Mouse (Mus musculus) spleen, adult 2 months (tissue): ENCODE data around the gene Gm48551. TPM values are rescaled to one million over a fixed set of nuclear protein-coding genes. Genes with fewer than 3 reads are reported as not detected.

Experiments used
- DNase-seq, 2 experiments: peaks; one replicate each; pipeline versions ENCODE4 v3.0.0 to v3.0.0-alpha.2; 2012 to 2021; ENCODE audit warnings: low spot score in 2 of 2, low read depth in 1 of 2
- H3K27ac ChIP-seq: fragments of 200-500 bp; 2 replicates; pipeline ENCODE4 v1.5.1; 2012; ENCODE audit warnings: low read length, inconsistent platforms; ENCODE audit not compliant: insufficient read depth
- H3K27me3 ChIP-seq: fragments of 200-500 bp; 2 replicates; pipeline ENCODE4 v1.6.1; 2012; ENCODE audit warnings: mild to moderate bottlenecking, moderate library complexity, low read length, inconsistent platforms; ENCODE audit not compliant: control insufficient read depth, insufficient read depth
- H3K36me3 ChIP-seq: fragments of 200-500 bp; 2 replicates; pipeline ENCODE4 v1.6.1; 2012; ENCODE audit warnings: mild to moderate bottlenecking, low read length, inconsistent platforms; ENCODE audit not compliant: control insufficient read depth, insufficient read depth
- H3K4me1 ChIP-seq: fragments of 200-500 bp; 2 replicates; pipeline ENCODE4 v1.6.1; 2011; ENCODE audit warnings: inconsistent platforms; ENCODE audit not compliant: control insufficient read depth, insufficient read depth, insufficient read length
- H3K4me3 ChIP-seq: fragments of 200-500 bp; 2 replicates; pipeline ENCODE4 v1.5.1; 2011; ENCODE audit warnings: mild to moderate bottlenecking, inconsistent platforms; ENCODE audit not compliant: insufficient read depth, insufficient read length; ENCODE audit errors: extremely low read depth
- CTCF ChIP-seq: fragments of 200-500 bp; IDR thresholded peaks from 2 replicates; pipeline ENCODE4 v1.5.1; 2011; ENCODE audit warnings: mild to moderate bottlenecking, inconsistent platforms; ENCODE audit not compliant: insufficient read depth, insufficient read length, insufficient replicate concordance; ENCODE audit errors: extremely low read depth
- POLR2A ChIP-seq: fragments of 200-500 bp; IDR thresholded peaks from 2 replicates; pipeline ENCODE4 v1.6.1; 2011; ENCODE audit warnings: low read depth, low read length, inconsistent platforms
- WGBS: fragments of 180-500 bp; shearing (Covaris S2); methylation state at CpG from one replicate; pipeline ENCODE4 v1.1.7; 2018; 5-methylcytosine and 5-hydroxymethylcytosine counted together
- polyA plus RNA-seq: library from polyadenylated mRNA; depleted of rRNA; stranded (reverse); fragments of >200 nt; gene quantifications from 2 replicates; pipeline ENCODE4 v1.2.3, GENCODE M21; 2012

Gm48551 gene
- polyA plus RNA-seq, 1 experiment, result 2.3 TPM

DNA sequence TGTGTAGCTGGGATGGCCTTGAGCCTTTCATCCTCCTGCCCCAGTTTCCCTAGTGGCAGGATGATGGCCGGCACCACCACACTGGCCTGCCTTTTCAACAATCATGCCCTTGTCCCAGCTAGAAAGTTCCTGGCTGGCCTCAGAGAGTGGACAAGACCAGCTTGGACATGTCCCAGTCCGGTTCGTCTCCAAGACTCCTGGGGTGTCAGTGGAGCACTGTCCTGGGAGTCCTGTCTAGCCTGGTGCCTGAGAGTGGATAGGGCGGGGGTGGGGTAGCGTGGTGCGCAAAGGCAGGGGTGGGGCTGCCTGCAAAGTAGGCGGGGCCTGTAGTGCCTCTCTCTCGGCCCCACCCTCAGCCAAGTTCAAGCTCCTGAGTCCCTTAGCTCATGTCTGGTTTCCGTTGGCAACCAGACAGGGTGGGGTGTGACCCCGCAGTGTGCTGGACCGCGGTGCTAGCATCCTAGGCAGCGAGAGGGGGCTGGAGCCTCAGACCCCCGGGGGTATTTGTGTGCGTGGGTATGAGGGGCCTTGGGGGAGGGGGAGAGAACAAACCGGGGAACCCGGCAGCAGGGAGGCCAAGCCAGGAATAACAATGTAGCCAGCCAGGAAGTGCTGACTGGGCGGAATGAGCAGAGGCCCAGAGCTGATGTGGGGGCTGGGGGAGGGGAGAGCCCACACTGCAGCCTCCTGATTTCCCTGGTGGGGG, 17.4 kb downstream of the Gm48551 start:
- Histone ChIP-seq H3K4me1 (peaks cover 8% of the 10 kb centered on the region), H3K27me3 (no peaks in the 10 kb centered on the region), H3K27ac (peak overlapping the region; percentile 58; the same call in 1 of the 2 replicates), H3K4me3 (no peak overlapping the region), H3K36me3 (peaks cover 15% of the 10 kb centered on the region)
- DNase-seq, result no peak
- WGBS, result 60% methylated on average over 18 of the region's 18 CpGs
- TF ChIP-seq POLR2A (no peak), CTCF (no peak)

DNA sequence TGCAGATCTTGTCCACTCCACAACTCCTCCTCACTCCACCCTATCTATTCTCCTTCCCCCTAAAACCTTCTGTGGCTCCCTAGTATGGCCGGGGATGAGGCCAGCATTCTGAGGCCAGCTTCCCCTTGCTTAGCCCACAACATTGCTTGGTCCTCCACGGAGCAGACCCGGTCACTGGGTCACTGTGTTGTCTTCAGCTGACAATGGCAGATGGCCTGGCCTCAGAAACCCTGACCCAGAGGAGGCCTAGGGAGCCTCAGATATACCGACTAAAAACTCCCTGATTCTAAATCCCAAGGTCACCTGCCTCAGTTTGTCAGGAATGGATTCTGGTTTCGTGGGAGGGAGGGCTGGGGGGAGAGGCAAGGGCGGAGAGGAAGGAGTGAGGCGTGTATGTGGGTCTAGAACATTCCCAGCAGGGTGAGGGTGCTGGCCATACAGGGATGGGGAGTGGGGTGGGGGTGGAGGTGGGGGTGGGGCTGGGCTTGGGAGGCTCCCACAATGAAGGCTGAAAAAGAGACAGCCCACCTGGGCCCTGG, 18.0 kb downstream of the Gm48551 start:
- Histone ChIP-seq H3K4me3 (no peak overlapping the region), H3K4me1 (peaks cover 11% of the 10 kb centered on the region)

DNA sequence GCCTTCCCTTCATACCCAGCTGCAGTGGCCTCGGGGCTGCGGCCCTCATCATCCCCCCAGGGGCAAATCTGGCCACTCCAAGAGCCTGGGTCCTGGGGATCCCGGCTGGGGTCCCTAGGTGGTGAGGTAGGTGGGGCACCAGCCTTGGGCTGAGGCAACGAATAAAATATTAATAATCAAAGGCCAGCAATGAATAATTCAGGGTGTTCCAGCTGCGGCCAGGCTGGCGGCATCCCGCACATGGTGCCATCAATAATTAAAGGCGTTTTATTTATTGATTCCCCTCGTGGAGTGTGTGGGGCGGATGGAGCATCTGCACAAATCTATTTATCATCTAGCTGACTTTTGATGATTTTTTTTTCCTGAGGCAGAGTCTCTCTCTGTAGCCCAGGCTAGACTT, 19.2 kb downstream of the Gm48551 start:
- Histone ChIP-seq H3K27ac (no peak overlapping the region), H3K4me1 (peaks cover 22% of the 10 kb centered on the region), H3K4me3 (no peak overlapping the region), H3K27me3 (no peaks in the 10 kb centered on the region), H3K36me3 (peaks cover 18% of the 10 kb centered on the region)
- no peak for DNase-seq
- 91% methylated on average over 10 of the region's 10 CpGs for WGBS
- no peak for TF ChIP-seq POLR2A
- no peak for TF ChIP-seq CTCF

More for the DNA sequence above, 18.0 kb downstream of the Gm48551 start:
- Histone ChIP-seq H3K27ac (peak overlapping the region; percentile 29; the same call in 1 of the 2 replicates), H3K27me3 (no peaks in the 10 kb centered on the region), H3K36me3 (peaks cover 18% of the 10 kb centered on the region)
- TF ChIP-seq POLR2A (no peak), CTCF (no peak)
- DNase-seq, result no peak
- 87% methylated on average over 7 of the region's 7 CpGs for WGBS

DNA sequence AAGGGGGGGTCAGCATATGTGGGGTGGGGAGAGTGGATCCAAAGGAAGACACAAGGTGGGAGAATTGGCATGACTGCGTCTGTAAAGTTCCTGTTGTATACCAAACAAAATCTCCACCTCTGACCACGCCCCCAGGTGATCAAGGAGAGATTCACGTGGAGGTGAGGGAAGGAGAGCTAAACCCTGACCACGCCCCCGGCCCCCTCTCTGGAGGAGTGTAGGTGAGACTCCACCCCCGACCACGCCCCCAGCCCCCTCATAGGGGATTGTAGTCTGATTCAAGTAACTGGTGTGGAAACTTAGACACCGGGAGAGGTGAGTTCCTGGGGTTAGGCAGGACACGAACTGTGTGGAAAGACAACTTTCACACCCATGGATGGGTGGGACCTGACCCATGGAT, 19.8 kb downstream of the Gm48551 start:
- no peak for DNase-seq
- Histone ChIP-seq H3K4me1 (peaks cover 27% of the 10 kb centered on the region), H3K27me3 (no peaks in the 10 kb centered on the region), H3K4me3 (no peak overlapping the region), H3K36me3 (peaks cover 18% of the 10 kb centered on the region), H3K27ac (peak overlapping the region; percentile 43)
- TF ChIP-seq POLR2A, result no peak
- TF ChIP-seq CTCF, result no peak
- 72% methylated on average over 9 of the region's 9 CpGs for WGBS

DNA sequence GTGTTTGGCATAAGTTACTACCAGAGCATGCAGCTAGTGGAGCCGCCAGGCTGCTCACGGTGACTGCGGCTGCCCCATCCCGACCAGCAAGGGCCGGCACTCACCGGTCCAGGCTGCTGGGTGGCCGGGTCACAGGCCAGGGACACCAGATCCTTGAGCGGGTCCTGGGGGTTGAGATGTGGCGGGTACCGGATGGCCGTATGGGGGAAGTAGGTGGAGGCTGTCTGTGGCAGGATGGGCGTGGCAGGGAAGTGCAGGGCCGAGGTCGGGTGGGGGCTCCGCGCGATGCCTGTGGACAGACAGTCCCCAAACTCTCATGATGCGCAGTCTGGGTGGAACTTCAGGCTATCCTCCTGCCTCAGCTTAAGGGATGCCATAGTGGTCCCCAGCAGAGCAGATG, 20.5 kb downstream of the Gm48551 start:
- peak in 1 of 2 experiments; percentile 48 for DNase-seq
- Histone ChIP-seq H3K4me3 (no peak overlapping the region; the same call in 1 of the 2 replicates), H3K4me1 (peaks cover 28% of the 10 kb centered on the region), H3K27ac (peak overlapping the region; percentile 43), H3K27me3 (no peaks in the 10 kb centered on the region), H3K36me3 (peaks cover 16% of the 10 kb centered on the region)
- TF ChIP-seq POLR2A (no peak), CTCF (no peak)
- 40% methylated on average over 18 of the region's 18 CpGs for WGBS

DNA sequence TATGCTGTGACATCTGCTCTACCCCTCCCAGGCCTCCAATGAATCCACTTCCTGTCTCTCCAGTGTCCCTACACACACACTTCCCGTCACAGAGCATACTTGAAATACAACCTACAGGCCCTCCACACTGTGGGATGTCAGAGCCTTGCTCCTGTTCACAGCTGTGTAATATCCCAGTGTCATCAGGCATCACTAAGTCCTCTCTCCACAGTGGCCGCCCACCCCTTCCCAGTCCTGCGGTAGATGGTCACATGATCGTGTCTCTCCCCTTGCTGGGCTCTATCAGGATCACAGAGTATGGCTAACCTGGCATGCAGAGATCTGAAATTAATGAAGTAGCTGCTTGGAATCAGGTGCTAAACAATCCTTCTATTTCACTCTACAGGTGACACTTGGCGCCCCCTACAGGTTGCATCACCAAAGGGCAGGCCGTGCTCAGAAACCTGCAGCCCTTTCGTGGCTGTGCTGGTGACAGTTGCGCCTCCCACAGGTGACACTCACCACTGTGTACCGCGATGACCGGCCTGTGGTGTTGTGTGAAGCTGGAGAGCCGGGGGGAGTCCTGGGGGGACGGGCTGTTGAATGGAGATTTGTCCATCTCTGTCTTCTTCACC, 21.4 kb downstream of the Gm48551 start:
- Histone ChIP-seq H3K27me3 (no peaks in the 10 kb centered on the region), H3K36me3 (peaks cover 6% of the 10 kb centered on the region), H3K27ac (no peak overlapping the region), H3K4me1 (peaks cover 31% of the 10 kb centered on the region), H3K4me3 (no peak overlapping the region)
- 66% methylated on average over 13 of the region's 13 CpGs for WGBS
- peak in 1 of 2 experiments; percentile 63 for DNase-seq
- TF ChIP-seq POLR2A (no peak), CTCF (peak; percentile 61; the same call in 1 of the 2 replicates)
